Mouse (Mus musculus): Measurements from ENCODE around the gene Sdc4.

Sdc4 gene

DNA sequence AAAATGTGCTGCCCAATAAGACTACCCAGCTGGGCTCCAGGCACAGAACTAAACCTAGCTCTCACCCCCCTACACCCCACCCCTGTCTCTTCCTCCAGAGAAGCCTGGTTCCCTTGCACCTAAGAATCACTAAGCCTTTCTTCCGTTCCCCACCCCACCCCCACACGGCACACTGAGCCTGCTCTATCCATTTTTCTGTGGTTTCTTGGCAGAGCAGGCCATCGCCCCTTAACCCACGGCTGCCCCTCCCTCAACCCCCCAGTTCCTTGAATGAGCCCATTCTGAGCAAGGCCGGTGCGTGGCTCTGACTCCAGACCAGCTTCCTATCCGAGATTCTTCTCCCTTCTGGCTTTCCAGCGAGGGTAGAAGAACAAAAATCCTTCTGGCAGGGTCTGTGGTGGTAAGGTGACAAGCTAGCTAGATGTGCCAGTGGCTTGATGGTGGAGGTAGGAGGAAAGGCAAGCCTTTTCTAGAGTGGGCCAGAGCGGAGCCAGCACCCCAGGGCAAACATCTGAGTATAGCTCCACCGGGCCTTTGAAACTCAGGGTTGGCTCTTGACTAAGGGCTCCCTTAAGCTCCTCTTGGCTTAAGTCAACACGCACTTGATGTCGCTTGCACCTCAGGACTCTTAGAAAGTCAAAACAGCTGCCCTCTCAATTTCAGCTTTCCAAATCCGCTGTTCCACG, 40.1 kb downstream of the Sdc4 start:
- DNase-seq (ENCODE audit: low read depth, low spot score) = no peak

DNA sequence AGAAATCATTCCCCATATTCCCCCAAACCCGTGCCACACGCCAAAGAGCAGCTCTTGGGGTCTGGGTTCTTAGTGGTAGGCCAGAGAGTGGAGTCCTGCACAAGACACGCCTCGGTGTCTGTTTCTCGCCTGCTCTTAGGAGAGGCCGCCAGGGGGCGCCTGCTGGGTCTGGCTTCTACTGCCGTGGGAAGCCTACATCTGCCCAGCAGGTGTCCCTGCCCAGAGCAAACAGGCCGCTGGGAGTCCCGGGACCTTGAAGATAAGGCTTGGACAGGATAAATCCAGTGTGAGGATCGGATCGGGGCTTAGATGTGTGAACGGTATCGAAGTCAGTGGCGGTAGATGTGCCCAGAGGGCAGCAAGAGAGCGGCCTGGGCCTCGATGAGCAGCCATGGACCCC, 40.8 kb downstream of the Sdc4 start, which contains the start of gene Rbpjl:
Gene Rbpjl, plus strand, starts transcription at position 236 of the 400 bp plus-strand sequence.
- DNase-seq (ENCODE audit: low read depth, low spot score) = peak; percentile 81

DNA sequence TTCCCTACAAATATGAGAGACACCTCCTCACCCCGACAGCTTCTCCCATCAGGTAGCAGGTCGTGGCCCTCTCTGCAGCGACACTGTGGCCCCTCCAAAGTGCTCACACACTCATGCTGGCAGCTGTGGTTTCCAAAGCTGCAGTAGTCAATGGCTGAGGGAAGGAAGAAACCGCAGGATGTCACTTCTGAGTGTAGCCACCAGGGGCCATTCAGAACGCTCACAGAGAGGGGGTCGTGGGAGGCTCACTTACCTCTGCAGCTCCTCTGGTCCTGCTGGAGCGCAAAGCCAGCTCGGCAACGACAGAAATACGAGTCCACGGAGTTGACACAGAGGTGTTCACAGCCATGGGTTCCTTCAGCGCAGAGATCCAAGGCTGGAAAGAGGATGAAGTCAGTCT, 46.8 kb downstream of the Sdc4 start:
- no peak for DNase-seq (ENCODE audit: low read depth, low spot score)

DNA sequence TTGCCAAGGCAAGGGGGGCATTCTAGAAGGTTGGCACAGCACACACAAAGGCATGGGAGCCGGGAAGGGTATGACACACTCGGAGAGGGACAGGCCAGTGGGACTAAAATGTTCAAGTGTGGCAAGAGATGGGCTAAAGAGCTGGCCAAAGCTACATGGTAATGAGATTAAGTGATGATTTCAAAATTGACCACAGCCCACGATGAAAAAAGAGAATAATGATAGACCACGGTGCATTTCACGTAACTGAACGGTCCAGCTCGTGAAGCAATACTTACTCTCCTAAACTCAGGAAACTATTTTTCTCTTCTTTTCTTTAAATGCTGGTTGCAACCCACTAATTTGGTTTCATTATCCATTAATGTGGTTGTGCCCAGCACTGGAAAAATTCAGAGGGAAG, 47.6 kb downstream of the Sdc4 start:
- no peak for DNase-seq (ENCODE audit: low read depth, low spot score)

DNA sequence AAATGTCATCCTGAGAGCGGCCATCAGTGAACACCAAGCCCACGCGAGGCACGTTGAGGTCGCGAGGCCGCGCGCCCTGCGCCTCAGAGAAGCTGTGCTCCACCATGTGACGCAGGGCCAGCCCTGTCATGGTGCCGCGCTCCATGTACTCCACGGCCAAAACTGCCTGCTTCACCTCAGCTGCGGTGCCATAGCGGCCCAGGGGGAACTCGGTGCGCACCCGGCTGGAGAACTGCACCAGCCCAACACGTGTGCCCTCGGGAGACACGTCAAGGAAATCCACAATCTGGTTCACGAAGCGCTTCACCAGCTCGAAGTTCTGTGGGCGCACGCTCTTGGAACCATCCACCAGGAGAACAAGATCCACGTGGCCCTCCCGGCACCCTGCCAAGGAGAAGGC, 50.6 kb downstream of the Sdc4 start:
- DNase-seq (ENCODE audit: low read depth, low spot score) = no peak

DNA sequence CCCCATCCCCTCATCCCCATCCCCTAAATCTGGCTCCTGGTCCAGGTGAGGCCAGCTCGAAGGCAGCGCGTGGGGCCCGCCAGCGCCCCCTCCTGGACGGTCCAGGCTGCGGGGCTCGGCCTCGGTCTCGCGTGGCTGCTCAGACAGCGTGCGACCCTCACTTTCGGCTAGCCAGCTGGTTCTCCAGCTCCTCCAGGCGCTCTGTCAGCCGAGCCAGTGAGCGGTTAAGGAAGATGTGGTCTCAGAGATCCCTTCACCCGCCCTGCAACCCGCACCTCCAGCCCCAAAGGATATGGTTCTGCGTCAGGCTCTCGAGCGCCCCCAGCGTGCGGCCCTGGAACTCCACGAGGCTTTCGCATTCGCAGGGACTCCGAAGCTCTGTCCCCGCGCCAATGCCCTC, 54.2 kb downstream of the Sdc4 start:
- peak; percentile 87 for DNase-seq (ENCODE audit: low read depth, low spot score)

DNA sequence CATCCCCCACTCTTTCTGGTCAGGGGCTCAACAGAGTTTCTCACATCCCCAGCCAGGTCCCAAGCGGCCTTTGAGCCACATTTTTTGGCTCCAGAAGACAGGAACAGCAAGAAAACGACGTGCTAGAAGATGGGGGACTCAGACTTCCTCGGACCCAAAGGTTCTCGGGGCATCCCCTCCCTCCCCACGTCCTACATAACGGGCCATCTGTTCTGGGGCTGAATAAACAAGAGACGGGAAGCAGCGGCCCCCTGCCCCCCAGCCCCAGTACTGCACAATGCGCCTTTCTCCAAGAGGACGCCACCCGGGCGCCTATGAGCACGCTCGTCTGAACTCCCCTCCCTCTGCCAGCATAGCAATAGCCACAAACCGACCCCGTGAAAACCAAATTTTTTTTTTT, 54.7 kb downstream of the Sdc4 start, which contains the start of gene Slpi:
Gene Slpi, minus strand, starts transcription at position 76 of the 400 bp plus-strand sequence.
- DNase-seq (ENCODE audit: low read depth, low spot score) = peak; percentile 27

DNA sequence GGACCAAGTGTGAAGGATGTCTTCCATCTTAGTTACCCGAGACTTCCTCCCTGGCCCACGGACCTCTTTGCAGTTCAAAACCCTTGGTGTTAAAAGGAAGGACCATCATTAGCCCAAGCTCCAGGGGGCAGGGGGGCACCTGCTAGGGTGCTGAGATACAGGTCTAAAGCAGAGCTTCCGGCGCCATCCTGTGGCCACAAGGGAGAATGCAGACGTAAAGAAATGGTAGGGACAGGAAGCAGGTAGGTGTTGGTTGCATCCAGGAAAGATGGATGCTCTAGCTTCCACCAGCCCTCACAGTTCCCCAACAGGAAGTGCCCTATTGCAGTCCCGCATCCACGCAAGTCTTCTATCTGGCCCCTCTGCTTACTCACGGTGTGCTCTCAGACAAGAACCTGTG, 56.7 kb downstream of the Sdc4 start:
- peak; percentile 64 for DNase-seq (ENCODE audit: low read depth, low spot score)

DNA sequence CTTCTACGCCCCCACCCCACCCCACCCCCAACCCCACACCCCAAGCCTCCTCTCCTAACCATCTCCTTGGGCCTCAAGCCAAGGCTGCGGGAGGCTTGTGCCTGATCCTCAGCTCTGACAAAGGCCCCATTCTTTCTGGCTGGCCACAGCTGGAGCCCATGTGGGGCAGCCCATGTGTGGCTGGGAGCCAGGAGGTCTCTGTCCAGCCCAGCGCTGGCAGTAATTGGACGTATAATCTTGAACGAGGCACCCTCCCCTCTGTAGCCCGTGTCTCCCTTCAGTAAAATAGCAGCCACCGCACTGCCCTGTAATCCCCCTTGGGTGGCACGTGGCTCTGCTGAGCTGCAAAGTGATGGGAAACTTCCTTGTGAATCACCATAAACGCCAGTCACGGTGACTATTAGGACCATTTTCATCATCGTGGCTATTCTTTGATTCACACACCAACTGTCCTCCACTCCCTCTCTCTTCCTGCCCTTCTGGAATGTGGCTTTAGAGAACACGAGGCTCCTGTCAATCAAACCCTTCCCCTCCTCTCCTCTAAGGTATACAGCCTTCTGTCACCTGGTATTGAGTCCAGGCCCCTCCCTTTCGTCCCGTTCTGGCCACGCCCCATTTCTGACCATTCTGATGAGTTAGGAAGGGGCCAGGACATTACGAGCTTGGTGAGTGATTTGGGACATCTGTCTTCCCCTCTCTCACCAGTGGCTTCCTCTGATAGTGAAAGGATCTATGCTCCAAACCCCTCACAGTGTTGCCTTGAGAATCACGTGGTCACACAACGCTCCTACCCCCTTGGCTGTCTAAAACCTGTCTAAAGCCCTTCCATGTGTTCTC, 57.5 kb downstream of the Sdc4 start:
- no peak for DNase-seq (ENCODE audit: low read depth, low spot score)

DNA sequence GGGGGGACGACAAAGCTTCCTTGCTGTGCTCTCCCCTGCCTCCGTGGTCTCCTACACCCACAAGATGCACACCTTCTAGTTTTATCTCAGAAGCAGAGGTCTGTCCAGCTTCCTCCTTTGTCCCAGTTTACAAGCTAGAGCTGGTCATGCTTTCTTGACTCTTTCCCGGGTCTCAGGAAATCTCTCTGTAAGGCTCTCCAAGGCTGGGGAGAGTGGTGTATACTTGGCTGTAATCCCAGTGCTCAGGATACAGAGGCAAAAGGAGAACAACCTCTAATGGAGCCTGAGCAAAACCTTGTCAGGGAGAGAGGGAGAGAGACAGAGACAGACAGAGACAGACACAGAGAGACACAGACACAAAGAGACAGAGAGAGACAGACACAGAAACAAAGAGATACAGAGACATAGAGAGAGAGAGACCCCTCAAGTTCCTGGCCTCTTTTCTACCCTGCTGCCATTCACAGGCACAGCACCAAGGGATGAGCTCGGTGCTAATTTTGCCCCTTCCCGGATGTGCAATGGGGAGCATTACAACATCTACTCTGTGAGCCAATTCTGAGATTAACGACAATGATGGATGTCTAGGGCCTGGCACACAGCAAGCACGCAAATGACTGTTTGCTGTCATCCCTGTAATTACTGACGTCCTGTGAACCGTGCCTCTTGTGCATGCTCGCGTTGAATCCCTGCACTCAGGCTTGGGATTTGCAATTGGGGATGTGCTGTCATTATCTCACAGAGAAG, 59.9 kb downstream of the Sdc4 start:
- no peak for DNase-seq (ENCODE audit: low read depth, low spot score)

DNA sequence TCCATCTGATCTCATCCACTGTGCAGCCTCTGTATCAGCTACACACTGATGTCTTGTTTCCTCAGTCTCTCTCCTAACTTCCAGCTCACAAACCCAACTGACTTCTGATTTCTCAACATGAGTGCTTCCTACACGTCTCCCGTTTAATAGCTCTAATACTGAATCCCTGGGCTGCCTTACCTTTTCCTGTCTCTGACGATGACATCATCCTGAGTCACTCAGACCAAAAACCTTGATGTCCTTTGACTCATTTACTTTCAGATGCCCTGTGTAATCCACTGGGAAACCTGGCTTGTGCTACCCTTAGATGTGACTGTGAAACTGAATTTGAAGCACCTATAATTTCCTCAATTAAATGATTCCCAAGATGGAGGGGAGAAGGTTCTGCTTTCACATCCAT, 60.7 kb downstream of the Sdc4 start:
- no peak for DNase-seq (ENCODE audit: low read depth, low spot score)

DNA sequence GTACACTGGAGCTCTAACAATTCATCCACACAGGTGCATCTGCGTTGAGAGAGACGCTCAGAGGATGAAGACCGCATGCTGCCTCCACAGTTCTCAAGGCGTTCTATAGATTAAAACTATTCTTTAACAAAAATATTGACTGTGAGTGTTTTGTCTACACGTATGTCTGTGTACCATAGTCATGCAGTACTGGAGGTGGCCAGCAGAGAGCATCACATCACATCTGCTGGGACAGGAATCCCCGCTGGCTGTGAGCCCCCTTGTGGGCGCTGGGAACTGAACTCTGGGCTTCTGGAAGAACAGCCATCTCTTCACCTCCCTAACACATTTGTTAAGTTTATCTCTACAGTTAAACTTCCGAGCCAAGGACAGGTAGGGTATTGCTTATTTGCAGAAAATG, 62.0 kb downstream of the Sdc4 start:
- DNase-seq (ENCODE audit: low read depth, low spot score) = peak; percentile 34

DNA sequence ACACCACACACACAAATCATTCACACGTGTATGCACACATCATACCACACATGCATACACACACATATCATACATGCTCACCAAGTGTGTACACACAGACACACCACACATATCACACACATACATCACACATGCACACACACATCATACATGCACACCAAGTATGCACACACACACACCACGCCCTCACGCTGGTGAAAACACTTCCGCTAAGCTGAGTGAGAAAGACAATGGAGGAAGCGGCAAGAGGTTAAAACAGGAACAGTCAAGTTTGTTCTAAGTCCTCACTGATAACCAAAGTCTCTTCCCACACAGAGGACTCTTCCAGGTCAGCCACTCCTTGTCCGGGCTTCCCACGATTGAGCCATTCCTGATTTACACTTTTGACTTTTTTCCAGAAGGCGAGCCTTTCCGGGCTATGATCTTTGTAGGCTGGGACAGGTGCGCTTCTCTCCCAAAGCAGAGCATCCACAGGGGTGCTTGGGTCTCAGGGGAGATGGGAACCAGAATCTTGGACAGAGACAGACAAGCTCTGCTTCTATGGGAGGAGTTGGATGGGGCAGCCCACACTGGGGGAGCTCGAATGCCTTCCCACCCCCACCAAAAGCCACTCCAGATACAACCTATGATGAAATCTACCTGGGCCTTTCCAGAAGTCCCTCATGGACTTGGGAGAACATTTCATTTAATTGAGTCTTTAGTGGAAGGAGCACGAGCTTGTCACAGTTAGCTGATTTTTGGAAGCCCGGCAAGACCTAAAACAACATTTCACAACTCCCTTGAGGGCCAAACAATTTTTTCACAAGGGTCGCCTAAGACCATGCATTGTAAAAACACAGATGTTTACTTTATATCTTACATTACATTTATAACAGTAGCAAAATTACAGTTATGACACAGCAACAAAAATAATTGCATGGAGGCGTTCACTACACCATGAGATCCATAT, 65.9 kb downstream of the Sdc4 start:
- DNase-seq (ENCODE audit: low read depth, low spot score) = no peak
